12 mouse cellular contexts compared by ENCODE assay signal in the genomic region with DNA sequence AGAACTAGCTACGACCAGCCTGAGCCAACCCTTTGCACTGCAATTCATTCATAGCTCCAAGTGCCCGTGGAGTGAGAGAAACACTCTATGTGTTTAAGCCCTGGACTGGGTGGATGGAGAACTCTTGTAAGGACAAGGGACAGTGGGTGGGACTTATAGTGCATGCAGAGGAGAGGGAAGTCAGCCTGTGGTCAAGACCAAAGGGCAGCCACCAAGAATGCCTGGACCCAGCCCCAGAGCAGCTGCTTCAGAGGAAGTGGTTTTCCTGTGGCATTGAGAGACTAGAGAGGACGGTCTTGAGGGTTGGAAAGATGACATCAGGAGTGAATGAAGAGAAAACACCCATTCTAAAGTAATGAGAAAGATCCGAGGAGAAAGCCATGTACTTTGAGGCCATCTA. TPM values are rescaled to one million over a fixed set of nuclear protein-coding genes. Genes with fewer than 3 reads are reported as not detected.
DNase-seq lines count a peak whose midpoint lies in the region; ATAC-seq and TF ChIP-seq lines count a peak whose summit lies in the region.
"Had no signal": no experiment of that assay in that cellular context is flagged by ENCODE, and none has a peak within 500 bp of the region (broad histone marks: within the 10 kb centered on the region; RNA-seq: fewer than 3 reads in every experiment).

No protein-coding gene starts in this region.

- DNase-seq in gastrocnemius, adult 2 months = peak; percentile 37
- DNase-seq in gastrocnemius, adult 8-10 months (ENCODE audit: low spot score in 2 of 2) = no peak
- DNase-seq in 3134 (ENCODE audit: extremely low read depth, insufficient read length, low spot score) = peak; percentile 62
- peak; percentile 49 for DNase-seq in lung, postnatal 0 days (ENCODE audit: low spot score)
- no peak for DNase-seq in forebrain, postnatal 0 days
- no peak for DNase-seq in spleen, postnatal 10 days (ENCODE audit: low spot score in 2 of 2)
- no peak for DNase-seq in embryo, embryonic 10 days (ENCODE audit: low spot score)

- H3K36me3 ChIP-seq in lung, postnatal 0 days (ENCODE audit: insufficient read depth, low read length) = no peaks in the 10 kb centered on the region
- H3K36me3 ChIP-seq in forebrain, postnatal 0 days (ENCODE audit: insufficient read depth) = no peaks in the 10 kb centered on the region
- H3K36me3 ChIP-seq: hindbrain, embryonic 13.5 days; midbrain, embryonic 10.5 days had no signal

- H3K9ac ChIP-seq in lung, postnatal 0 days (replicated peaks; ENCODE audit: low read depth) = no peak overlapping the region
- H3K9ac ChIP-seq in forebrain, postnatal 0 days = no peak overlapping the region
- H3K9ac ChIP-seq: hindbrain, embryonic 13.5 days had no signal

- 54% methylated on average over 4 of the region's 4 CpGs for WGBS in lung, postnatal 0 days
- WGBS in forebrain, postnatal 0 days = 79% methylated on average over 4 of the region's 4 CpGs

- peak; percentile 81 for ATAC-seq in common myeloid progenitor, adult 5-6 weeks (replicated peaks; ENCODE audit: low read depth, poor library complexity, severe bottlenecking)
- ATAC-seq in lung, postnatal 0 days = no peak
- ATAC-seq in forebrain, postnatal 0 days = no peak

- no peak overlapping the region for H3K27ac ChIP-seq in gastrocnemius, adult 2 months
- no peak overlapping the region for H3K27ac ChIP-seq in lung, postnatal 0 days (ENCODE audit: low read length)
- no peak overlapping the region for H3K27ac ChIP-seq in forebrain, postnatal 0 days (ENCODE audit: low read depth, low read length)
- H3K27ac ChIP-seq: hindbrain, embryonic 13.5 days; midbrain, embryonic 10.5 days had no signal

- no peaks in the 10 kb centered on the region for H3K9me3 ChIP-seq in lung, postnatal 0 days (ENCODE audit: low read length)
- H3K9me3 ChIP-seq in forebrain, postnatal 0 days (ENCODE audit: low read length) = no peaks in the 10 kb centered on the region
- H3K9me3 ChIP-seq: hindbrain, embryonic 13.5 days; midbrain, embryonic 10.5 days had no signal

- TF ChIP-seq CTCF in gastrocnemius, adult 2 months (IDR thresholded peaks at IDR 0.05) = no peak
- TF ChIP-seq CTCF in lung, postnatal 0 days (IDR thresholded peaks at IDR 0.05) = no peak
- no peak for TF ChIP-seq CTCF in forebrain, postnatal 0 days (IDR thresholded peaks at IDR 0.05; ENCODE audit: low read depth)

- H3K4me3 ChIP-seq in gastrocnemius, adult 2 months = no peak overlapping the region
- H3K4me3 ChIP-seq in lung, postnatal 0 days (ENCODE audit: low read depth, low read length) = no peak overlapping the region
- H3K4me3 ChIP-seq in forebrain, postnatal 0 days (ENCODE audit: low read depth, low read length) = no peak overlapping the region
- H3K4me3 ChIP-seq: hindbrain, embryonic 13.5 days; midbrain, embryonic 10.5 days had no signal

- no peak overlapping the region for H3K4me2 ChIP-seq in lung, postnatal 0 days (replicated peaks; ENCODE audit: low read depth, low read length)
- H3K4me2 ChIP-seq in forebrain, postnatal 0 days (ENCODE audit: low read depth) = no peak overlapping the region
- H3K4me2 ChIP-seq: hindbrain, embryonic 13.5 days had no signal

- intact Hi-C loops in gastrocnemius, adult 2 months (cut with DNase I) = no loop called here

- H3K4me1 ChIP-seq in lung, postnatal 0 days (ENCODE audit: insufficient read depth, low read depth, low read length) = 0 out of 2 replicates have a peak, but pooled peaks cover 2% of the 10 kb centered on the region
- no peaks in the 10 kb centered on the region for H3K4me1 ChIP-seq in forebrain, postnatal 0 days (ENCODE audit: insufficient read depth)

- no peak for TF ChIP-seq EP300 in lung, postnatal 0 days (IDR thresholded peaks at IDR 0.05)

- H3K27me3 ChIP-seq in lung, postnatal 0 days (replicated peaks; ENCODE audit: insufficient read depth, low read length) = peaks cover 10% of the 10 kb centered on the region; the same call in 1 of the 2 replicates
- H3K27me3 ChIP-seq in forebrain, postnatal 0 days (ENCODE audit: insufficient read depth, low read length) = peaks cover 10% of the 10 kb centered on the region

RNA-seq across cellular contexts. Expression of a gene that starts 5.2 kb away (rescaled TPM):
- 1 to 10 TPM in 1 of 2 experiments, under 1 TPM in 1; 0.82 to 1.0 TPM for total RNA-seq in gastrocnemius, adult 2 months (2021)
- under 1 TPM; 0.87 to 0.94 (median 0.91) TPM for total RNA-seq in gastrocnemius, adult 8-10 months (2022)
- 6.3 TPM in 2 replicates for total RNA-seq in common myeloid progenitor, adult 5-6 weeks (2017)
- 3.1 TPM in 2 replicates for polyA plus RNA-seq in lung, postnatal 0 days (2015; fragmentation: Nextera tagmentation; extraction: Ambion mirVana)
- 0.46 and 0.81 TPM in 2 replicates for total RNA-seq in forebrain, postnatal 0 days (2014; rRNA removed)
- 0.97 and 1.2 TPM in 2 replicates for polyA plus RNA-seq in forebrain, postnatal 0 days (2015; fragmentation: Nextera tagmentation; extraction: Ambion mirVana)

RNA-seq across cellular contexts. Expression of a gene that starts 33.1 kb away (rescaled TPM):
- not detected for total RNA-seq in gastrocnemius, adult 2 months (2021)
- not detected for total RNA-seq in gastrocnemius, adult 8-10 months (2022)
- not detected in 2 replicates for total RNA-seq in common myeloid progenitor, adult 5-6 weeks (2017)
- polyA plus RNA-seq in lung, postnatal 0 days (2015; fragmentation: Nextera tagmentation; extraction: Ambion mirVana) = not detected in 2 replicates
- not detected in 2 replicates for total RNA-seq in forebrain, postnatal 0 days (2014; rRNA removed)
- not detected in 2 replicates for polyA plus RNA-seq in forebrain, postnatal 0 days (2015; fragmentation: Nextera tagmentation; extraction: Ambion mirVana)
- total RNA-seq: left cerebral cortex, postnatal 14 days had no signal
- polyA plus RNA-seq: cortical plate, adult 2 months; hindbrain, embryonic 13.5 days; midbrain, embryonic 10.5 days had no signal

RNA-seq across cellular contexts. Expression of a gene that starts 50.5 kb away (rescaled TPM):
- under 1 TPM in 1 of 2 experiments, not detected in 1; 0.08 TPM for total RNA-seq in gastrocnemius, adult 2 months (2021)
- total RNA-seq in gastrocnemius, adult 8-10 months (2022) = under 1 TPM in 1 of 4 experiments, not detected in 3; 0.10 TPM
- total RNA-seq in common myeloid progenitor, adult 5-6 weeks (2017) = not detected in 2 replicates
- 0.07 TPM in 1 of 2 replicates, not detected in the other for polyA plus RNA-seq in lung, postnatal 0 days (2015; fragmentation: Nextera tagmentation; extraction: Ambion mirVana)
- total RNA-seq in forebrain, postnatal 0 days (2014; rRNA removed) = 0.23 TPM in 1 of 2 replicates, not detected in the other
- polyA plus RNA-seq in forebrain, postnatal 0 days (2015; fragmentation: Nextera tagmentation; extraction: Ambion mirVana) = 0.05 TPM in 1 of 2 replicates, not detected in the other
- total RNA-seq: left cerebral cortex, postnatal 14 days had no signal
- polyA plus RNA-seq: cortical plate, adult 2 months; hindbrain, embryonic 13.5 days; midbrain, embryonic 10.5 days had no signal

Comparison
In these comparisons a context has a peak if more than half of its experiments do, and no peak if none do; other contexts are left out.
1. DNase-seq: peak in gastrocnemius, adult 2 months (single experiment), 3134 (single experiment) and lung, postnatal 0 days (single experiment); none in gastrocnemius, adult 8-10 months (0 of 2), forebrain, postnatal 0 days (single experiment), spleen, postnatal 10 days (0 of 2) and embryo, embryonic 10 days (single experiment).